Mouse (Mus musculus) CH12.LX (cell line): ENCODE measurements around the gene Olfr97. TPM values are rescaled to one million over a fixed set of nuclear protein-coding genes. Genes with fewer than 3 reads are reported as not detected.

Source experiments
- JUND ChIP-seq: conservative IDR thresholded peaks from 2 replicates; pipeline ENCODE4 v1.6.1; 2011; ENCODE audit warnings: low read depth, low read length, improper control_type of control experiment
- MEF2A ChIP-seq: IDR thresholded peaks from 2 replicates; pipeline ENCODE4 v1.6.1; 2014; ENCODE audit warnings: low read depth, mild to moderate bottlenecking, inconsistent platforms, low read length, improper control_type of control experiment, borderline replicate concordance
- ZC3H11A ChIP-seq: IDR thresholded peaks from 2 replicates; pipeline ENCODE4 v1.6.1; 2012; ENCODE audit warnings: low read depth, mild to moderate bottlenecking, inconsistent platforms, low read length, improper control_type of control experiment
- ZMIZ1 ChIP-seq: IDR thresholded peaks from 2 replicates; pipeline ENCODE4 v1.6.1; 2012; ENCODE audit warnings: low read depth, mild to moderate bottlenecking, inconsistent platforms, low read length, improper control_type of control experiment
- polyA plus RNA-seq: library from polyadenylated mRNA; unstranded; fragments of >175 nt; gene quantifications from 2 replicates; pipeline ENCODE4 v1.2.1, GENCODE M21; 2012; ENCODE audit warnings: low read depth; ENCODE audit not compliant: insufficient read length
- total RNA-seq, 2 experiments: library from RNA; depleted of rRNA; stranded (reverse); fragments of 300-350 nt in 1 of 2; fragments of >200 nt in 1 of 2; gene quantifications; 2 replicates each; pipeline ENCODE4 v1.2.3; 2012 to 2014

Gene Olfr97
- total and polyA plus RNA-seq, 3 experiments, result not detected

DNA sequence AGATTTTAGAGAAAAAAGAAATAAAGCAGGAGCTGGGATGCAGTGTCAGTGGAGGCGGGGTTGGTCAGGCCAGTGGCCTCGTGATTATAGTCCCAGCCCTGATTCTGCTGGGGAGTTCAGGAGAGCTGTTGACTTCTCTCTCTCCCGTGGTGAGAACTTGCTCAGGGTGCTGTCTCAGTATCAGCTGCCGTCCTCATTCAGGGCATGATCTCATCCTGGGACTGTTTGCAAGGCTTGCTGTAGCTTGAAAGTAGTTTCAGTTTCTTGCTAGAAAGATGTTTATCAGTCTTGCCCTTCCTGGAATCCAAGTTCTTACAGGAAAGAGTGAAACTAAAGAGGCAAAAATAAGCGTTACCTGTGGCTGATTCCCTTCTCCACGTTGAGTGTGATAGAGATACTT is 51.7 kb downstream of the Olfr97 start (continued):
- TF ChIP-seq MEF2A (peak; percentile 92), ZMIZ1 (no peak), JUND (peak; percentile 59; the same call in 1 of the 2 replicates), ZC3H11A (no peak)

Other genes with a start within 250 kb of the Olfr97 start
Only the 20 nearest of the 25 such genes appear.
- 4.7 TPM in 2 replicates for gene Gabbr1, start 191.4 kb downstream of the Olfr97 start, total RNA-seq (2012; rRNA removed)
- gene Gabbr1, start 191.4 kb downstream of the Olfr97 start, total RNA-seq (2014; rRNA removed), result 1.8 and 2.1 TPM in 2 replicates
- gene Gabbr1, start 191.4 kb downstream of the Olfr97 start, polyA plus RNA-seq, result 10.2 and 11.6 TPM in 2 replicates
- gene Olfr90, start 148.8 kb downstream of the Olfr97 start, total RNA-seq (2012; rRNA removed), result not detected in 2 replicates
- not detected in 2 replicates for gene Olfr90, start 148.8 kb downstream of the Olfr97 start, total RNA-seq (2014; rRNA removed)
- gene Olfr90, start 148.8 kb downstream of the Olfr97 start, polyA plus RNA-seq, result not detected in 2 replicates
- gene Olfr91, start 139.1 kb downstream of the Olfr97 start, total RNA-seq (2012; rRNA removed), result not detected in 2 replicates
- gene Olfr91, start 139.1 kb downstream of the Olfr97 start, total RNA-seq (2014; rRNA removed), result not detected in 2 replicates
- not detected in 2 replicates for gene Olfr91, start 139.1 kb downstream of the Olfr97 start, polyA plus RNA-seq
- not detected in 2 replicates for gene Olfr92, start 117.2 kb downstream of the Olfr97 start, total RNA-seq (2012; rRNA removed)
- not detected in 2 replicates for gene Olfr92, start 117.2 kb downstream of the Olfr97 start, total RNA-seq (2014; rRNA removed)
- gene Olfr92, start 117.2 kb downstream of the Olfr97 start, polyA plus RNA-seq, result not detected in 2 replicates
- not detected in 2 replicates for gene Olfr93, start 75.8 kb downstream of the Olfr97 start, total RNA-seq (2012; rRNA removed)
- gene Olfr93, start 75.8 kb downstream of the Olfr97 start, total RNA-seq (2014; rRNA removed), result not detected in 2 replicates
- gene Olfr93, start 75.8 kb downstream of the Olfr97 start, polyA plus RNA-seq, result not detected in 2 replicates
- gene Ubd, start 43.4 kb downstream of the Olfr97 start, total RNA-seq (2012; rRNA removed), result 0.21 and 0.47 TPM in 2 replicates
- gene Ubd, start 43.4 kb downstream of the Olfr97 start, total RNA-seq (2014; rRNA removed), result not detected in 2 replicates
- not detected in 2 replicates for gene Ubd, start 43.4 kb downstream of the Olfr97 start, polyA plus RNA-seq
- not detected in 2 replicates for gene Olfr94, start 36.3 kb downstream of the Olfr97 start, total RNA-seq (2012; rRNA removed)
- not detected in 2 replicates for gene Olfr94, start 36.3 kb downstream of the Olfr97 start, total RNA-seq (2014; rRNA removed)
- not detected in 2 replicates for gene Olfr94, start 36.3 kb downstream of the Olfr97 start, polyA plus RNA-seq
- not detected in 2 replicates for gene Olfr95, start 24.2 kb downstream of the Olfr97 start, total RNA-seq (2012; rRNA removed)
- gene Olfr95, start 24.2 kb downstream of the Olfr97 start, total RNA-seq (2014; rRNA removed), result not detected in 2 replicates
- not detected in 2 replicates for gene Olfr95, start 24.2 kb downstream of the Olfr97 start, polyA plus RNA-seq
- gene Olfr96, start 17.2 kb downstream of the Olfr97 start, total RNA-seq (2012; rRNA removed), result not detected in 2 replicates
- not detected in 2 replicates for gene Olfr96, start 17.2 kb downstream of the Olfr97 start, total RNA-seq (2014; rRNA removed)
- not detected in 2 replicates for gene Olfr96, start 17.2 kb downstream of the Olfr97 start, polyA plus RNA-seq
- 0.21 TPM in 1 of 2 replicates, not detected in the other for gene Olfr98, start 26.4 kb upstream of the Olfr97 start, total RNA-seq (2012; rRNA removed)
- gene Olfr98, start 26.4 kb upstream of the Olfr97 start, total RNA-seq (2014; rRNA removed), result not detected in 2 replicates
- gene Olfr98, start 26.4 kb upstream of the Olfr97 start, polyA plus RNA-seq, result 0.44 and 0.70 TPM in 2 replicates
- gene H2-M3, start 32.9 kb upstream of the Olfr97 start, total RNA-seq (2012; rRNA removed), result 72.2 and 88.6 TPM in 2 replicates
- 71.7 and 72.8 TPM in 2 replicates for gene H2-M3, start 32.9 kb upstream of the Olfr97 start, total RNA-seq (2014; rRNA removed)
- 46.1 and 49.0 TPM in 2 replicates for gene H2-M3, start 32.9 kb upstream of the Olfr97 start, polyA plus RNA-seq
- 0.08 and 0.25 TPM in 2 replicates for gene Olfr99, start 46.1 kb upstream of the Olfr97 start, total RNA-seq (2012; rRNA removed)
- not detected in 2 replicates for gene Olfr99, start 46.1 kb upstream of the Olfr97 start, total RNA-seq (2014; rRNA removed)
- gene Olfr99, start 46.1 kb upstream of the Olfr97 start, polyA plus RNA-seq, result 2.2 and 3.4 TPM in 2 replicates
- not detected in 2 replicates for gene Olfr101, start 67.0 kb upstream of the Olfr97 start, total RNA-seq (2012; rRNA removed)
- gene Olfr101, start 67.0 kb upstream of the Olfr97 start, total RNA-seq (2014; rRNA removed), result not detected in 2 replicates
- 0.21 and 0.27 TPM in 2 replicates for gene Olfr101, start 67.0 kb upstream of the Olfr97 start, polyA plus RNA-seq
- not detected in 2 replicates for gene Olfr102, start 79.7 kb upstream of the Olfr97 start, total RNA-seq (2012; rRNA removed)
- gene Olfr102, start 79.7 kb upstream of the Olfr97 start, total RNA-seq (2014; rRNA removed), result not detected in 2 replicates
- gene Olfr102, start 79.7 kb upstream of the Olfr97 start, polyA plus RNA-seq, result not detected in 2 replicates
- gene Olfr103, start 102.4 kb upstream of the Olfr97 start, total RNA-seq (2012; rRNA removed), result not detected in 2 replicates
- not detected in 2 replicates for gene Olfr103, start 102.4 kb upstream of the Olfr97 start, total RNA-seq (2014; rRNA removed)
- gene Olfr103, start 102.4 kb upstream of the Olfr97 start, polyA plus RNA-seq, result not detected in 2 replicates
- not detected in 2 replicates for gene Olfr104-ps, start 122.3 kb upstream of the Olfr97 start, total RNA-seq (2012; rRNA removed)
- gene Olfr104-ps, start 122.3 kb upstream of the Olfr97 start, total RNA-seq (2014; rRNA removed), result not detected in 2 replicates
- gene Olfr104-ps, start 122.3 kb upstream of the Olfr97 start, polyA plus RNA-seq, result not detected in 2 replicates
- not detected in 2 replicates for gene Olfr105-ps, start 141.7 kb upstream of the Olfr97 start, total RNA-seq (2012; rRNA removed)
- not detected in 2 replicates for gene Olfr105-ps, start 141.7 kb upstream of the Olfr97 start, total RNA-seq (2014; rRNA removed)
- not detected in 2 replicates for gene Olfr105-ps, start 141.7 kb upstream of the Olfr97 start, polyA plus RNA-seq
- gene Olfr106-ps, start 153.1 kb upstream of the Olfr97 start, total RNA-seq (2012; rRNA removed), result not detected in 2 replicates
- not detected in 2 replicates for gene Olfr106-ps, start 153.1 kb upstream of the Olfr97 start, total RNA-seq (2014; rRNA removed)
- not detected in 2 replicates for gene Olfr106-ps, start 153.1 kb upstream of the Olfr97 start, polyA plus RNA-seq
- not detected in 2 replicates for gene Olfr107, start 161.9 kb upstream of the Olfr97 start, total RNA-seq (2012; rRNA removed)
- gene Olfr107, start 161.9 kb upstream of the Olfr97 start, total RNA-seq (2014; rRNA removed), result not detected in 2 replicates
- 0.05 TPM in 1 of 2 replicates, not detected in the other for gene Olfr107, start 161.9 kb upstream of the Olfr97 start, polyA plus RNA-seq
- gene Olfr108, start 208.2 kb upstream of the Olfr97 start, total RNA-seq (2012; rRNA removed), result not detected in 2 replicates
- gene Olfr108, start 208.2 kb upstream of the Olfr97 start, total RNA-seq (2014; rRNA removed), result not detected in 2 replicates
- not detected in 2 replicates for gene Olfr108, start 208.2 kb upstream of the Olfr97 start, polyA plus RNA-seq